ENCODE assay signal across 28 mouse cellular contexts in genomic region chr11:88031753-88032152, GRCm38 (mm10). TPM values are rescaled to one million over a fixed set of nuclear protein-coding genes. Genes with fewer than 3 reads are reported as not detected.
A peak's percentile ranks its signal among the peaks of the same experiment; 100 is the strongest.
DNase-seq lines count a peak whose midpoint lies in the region; ATAC-seq and TF ChIP-seq lines count a peak whose summit lies in the region.
"Had no signal": no experiment of that assay in that cellular context is flagged by ENCODE, and none has a peak within 500 bp of the region (broad histone marks: within the 10 kb centered on the region; RNA-seq: fewer than 3 reads in every experiment).

No protein-coding gene starts in this region.

- peak overlapping the region; percentile 20 for H3K27ac ChIP-seq in ES-Bruce4 (ENCODE audit: insufficient read depth, low read length)
- H3K27ac ChIP-seq in forebrain, embryonic 16.5 days (ENCODE audit: low read length) = peak overlapping the region; percentile 68; the same call in 1 of the 2 replicates
- H3K27ac ChIP-seq: hindbrain, embryonic 10.5 days; hindbrain, embryonic 15.5 days; intestine, embryonic 15.5 days; kidney, postnatal 0 days; limb, embryonic 10.5 days; limb, embryonic 15.5 days; liver, embryonic 13.5 days; macrophage had no signal

- H3K4me3 ChIP-seq in E14TG2a.4 (replicated peaks; ENCODE audit: low read length) (peak overlapping the region; percentile 54), ES-Bruce4 (ENCODE audit: low read depth, low read length) (peak overlapping the region; percentile 38)
- no peak overlapping the region for H3K4me3 ChIP-seq in forebrain, embryonic 16.5 days (replicated peaks; ENCODE audit: low read length)
- H3K4me3 ChIP-seq: erythroblast, embryonic 14.5 days; hindbrain, embryonic 10.5 days; hindbrain, embryonic 15.5 days; intestine, embryonic 15.5 days; limb, embryonic 10.5 days; limb, embryonic 15.5 days; liver, embryonic 13.5 days had no signal

- TF ChIP-seq EP300 in ES-Bruce4 (IDR thresholded peaks at IDR 0.05; ENCODE audit: insufficient read depth, low read depth, low read length) = no peak

- DNase-seq in brain, adult 2 months (ENCODE audit: low read depth, low spot score) = peak; percentile 47
- no peak for DNase-seq in urinary bladder, postnatal 10 days (ENCODE audit: low spot score)
- no peak for DNase-seq in frontal cortex, postnatal 36 days (ENCODE audit: low spot score in 2 of 2)
- DNase-seq: adrenal gland, adult 2 months; B cell, adult 2 months; cerebellum, adult 2 months; cerebellum, postnatal 14 days; heart, postnatal 14 days; kidney, adult 8-10 months; layer of hippocampus, adult 9-11 months; liver, embryonic 13.5 days; lung, adult 18-20 months; midbrain, embryonic 14.5 days; thymus, adult 2 months; thymus, postnatal 36 days had no signal

- no peak for TF ChIP-seq CTCF in E14TG2a.4 (conservative IDR thresholded peaks at IDR 0.05; ENCODE audit: low read length)
- TF ChIP-seq CTCF in ES-Bruce4 (IDR thresholded peaks at IDR 0.05; ENCODE audit: low read depth, low read length) = no peak

- no peaks in the 10 kb centered on the region for H3K27me3 ChIP-seq in E14TG2a.4 (ENCODE audit: insufficient read depth, low read length)
- no peaks in the 10 kb centered on the region for H3K27me3 ChIP-seq in ES-Bruce4 (ENCODE audit: control insufficient read depth, insufficient read depth, low read length, poor library complexity, severe bottlenecking)
- H3K27me3 ChIP-seq in forebrain, embryonic 16.5 days (replicated peaks; ENCODE audit: control insufficient read depth, insufficient read depth, low read length) = no peaks in the 10 kb centered on the region
- H3K27me3 ChIP-seq: hindbrain, embryonic 15.5 days; intestine, embryonic 15.5 days; limb, embryonic 15.5 days; liver, embryonic 13.5 days had no signal

- H3K9me3 ChIP-seq in E14TG2a.4 (ENCODE audit: low read length) (no peaks in the 10 kb centered on the region), ES-Bruce4 (replicated peaks; ENCODE audit: control insufficient read depth, insufficient read depth, low read length, poor library complexity, severe bottlenecking) (no peaks in the 10 kb centered on the region)
- no peaks in the 10 kb centered on the region for H3K9me3 ChIP-seq in forebrain, embryonic 16.5 days (ENCODE audit: control insufficient read depth, low read length)
- H3K9me3 ChIP-seq: hindbrain, embryonic 10.5 days; hindbrain, embryonic 15.5 days; intestine, embryonic 15.5 days; limb, embryonic 10.5 days; limb, embryonic 15.5 days; liver, embryonic 13.5 days had no signal

- TF ChIP-seq POLR2A in ES-Bruce4 (IDR thresholded peaks at IDR 0.05; ENCODE audit: insufficient read depth, low read length) = no peak

- H3K4me1 ChIP-seq in E14TG2a.4 (replicated peaks; ENCODE audit: low read depth, low read length) (peaks cover 80% of the 10 kb centered on the region), ES-Bruce4 (ENCODE audit: control insufficient read depth, insufficient read depth, low read length) (peaks cover 8% of the 10 kb centered on the region)
- peaks cover 27% of the 10 kb centered on the region for H3K4me1 ChIP-seq in forebrain, embryonic 16.5 days (replicated peaks; ENCODE audit: control insufficient read depth, insufficient read depth, low read length)
- H3K4me1 ChIP-seq: intestine, embryonic 15.5 days; limb, embryonic 10.5 days; limb, embryonic 15.5 days; liver, embryonic 13.5 days had no signal

- H3K36me3 ChIP-seq in E14TG2a.4 (ENCODE audit: insufficient read depth, low read length) = no peaks in the 10 kb centered on the region
- no peaks in the 10 kb centered on the region for H3K36me3 ChIP-seq in ES-Bruce4 (ENCODE audit: control insufficient read depth, insufficient read depth, low read length, poor library complexity, severe bottlenecking)
- H3K36me3 ChIP-seq in forebrain, embryonic 16.5 days (ENCODE audit: control insufficient read depth, insufficient read depth) = no peaks in the 10 kb centered on the region
- H3K36me3 ChIP-seq: hindbrain, embryonic 15.5 days; intestine, embryonic 15.5 days; limb, embryonic 10.5 days; liver, embryonic 13.5 days had no signal

- ATAC-seq in forebrain, embryonic 16.5 days = peak; percentile 53
- ATAC-seq: activated CD4-positive, CD25-positive, alpha-beta regulatory T cell, adult 4 months; intestine, embryonic 15.5 days; lung, postnatal 0 days had no signal

- peak overlapping the region; percentile 29; the same call in 1 of the 2 replicates for H3K9ac ChIP-seq in ES-Bruce4 (ENCODE audit: low read depth, poor library complexity, severe bottlenecking)
- H3K9ac ChIP-seq in forebrain, embryonic 16.5 days (replicated peaks; ENCODE audit: low read depth, low read length) = no peak overlapping the region
- H3K9ac ChIP-seq: hindbrain, embryonic 15.5 days; intestine, embryonic 15.5 days; limb, embryonic 15.5 days; liver, embryonic 13.5 days had no signal

- H3K4me2 ChIP-seq in forebrain, embryonic 16.5 days (ENCODE audit: low read length) = no peak overlapping the region
- H3K4me2 ChIP-seq: hindbrain, embryonic 15.5 days; intestine, embryonic 15.5 days; limb, embryonic 15.5 days; liver, embryonic 13.5 days had no signal

- WGBS in forebrain, embryonic 16.5 days = 54% methylated on average over 5 of the region's 5 CpGs

RNA-seq across cellular contexts. Expression of gene Srsf1, which starts 15.4 kb away (rescaled TPM):
- polyA plus RNA-seq in ES-Bruce4 (2011; ENCODE audit: insufficient read depth, insufficient read length, low read depth, missing spikeins) = 511 and 547 TPM in 2 replicates
- polyA plus RNA-seq in forebrain, embryonic 16.5 days (2015; fragmentation: Nextera tagmentation; extraction: Ambion mirVana) = 290 and 334 TPM in 2 replicates

RNA-seq across cellular contexts. Expression of gene Vezf1, which starts 36.3 kb away (rescaled TPM):
- polyA plus RNA-seq in ES-Bruce4 (2011; ENCODE audit: insufficient read depth, insufficient read length, low read depth, missing spikeins) = 43.4 and 44.8 TPM in 2 replicates
- polyA plus RNA-seq in forebrain, embryonic 16.5 days (2015; fragmentation: Nextera tagmentation; extraction: Ambion mirVana) = 59.7 and 68.1 TPM in 2 replicates

RNA-seq across cellular contexts. Expression of gene Dynll2, which starts 44.4 kb away (rescaled TPM):
- 130 and 133 TPM in 2 replicates for polyA plus RNA-seq in ES-Bruce4 (2011; ENCODE audit: insufficient read depth, insufficient read length, low read depth, missing spikeins)
- polyA plus RNA-seq in forebrain, embryonic 16.5 days (2015; fragmentation: Nextera tagmentation; extraction: Ambion mirVana) = 31.8 and 43.1 TPM in 2 replicates
